In the genomic region with DNA sequence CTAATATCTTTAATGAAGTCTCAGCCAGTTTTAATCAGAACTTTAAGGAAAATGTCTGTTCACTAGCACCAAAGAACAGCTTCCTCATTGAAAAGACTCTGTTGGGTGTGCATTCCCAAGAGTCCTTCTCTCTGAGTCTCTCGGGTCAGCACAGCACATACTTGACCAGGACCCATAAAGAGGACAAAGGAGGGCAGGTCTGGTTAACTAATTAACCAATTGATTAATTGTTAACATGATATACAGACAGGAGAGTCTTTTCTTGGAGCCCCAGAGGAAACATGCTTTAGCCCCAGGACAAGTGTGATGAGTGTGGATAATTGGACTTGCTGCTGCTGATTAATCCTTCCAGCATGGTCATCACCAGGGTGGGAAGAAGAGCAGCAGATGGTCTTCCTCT, we compare ENCODE assay signal across 24 mouse cellular contexts.
DNase-seq lines count a peak whose midpoint lies in the region; ATAC-seq and TF ChIP-seq lines count a peak whose summit lies in the region.
"Had no signal": no experiment of that assay in that cellular context is flagged by ENCODE, and none has a peak within 500 bp of the region (broad histone marks: within the 10 kb centered on the region; RNA-seq: fewer than 3 reads in every experiment).

No protein-coding gene starts in this region.

- peak overlapping the region; percentile 60 for H3K27ac ChIP-seq in kidney, adult 2 months (ENCODE audit: insufficient read depth, low read depth, low read length)
- H3K27ac ChIP-seq in kidney, embryonic 15.5 days: peak overlapping the region; percentile 71
- H3K27ac ChIP-seq in hindbrain, embryonic 14.5 days: no peak overlapping the region
- H3K27ac ChIP-seq: embryonic facial prominence, embryonic 15.5 days; forebrain, embryonic 10.5 days; gastrocnemius, adult 2 months; heart, embryonic 10.5 days; hindbrain, embryonic 12.5 days had no signal

- peak; percentile 77 for ATAC-seq in kidney, embryonic 15.5 days (replicated peaks; ENCODE audit: low FRiP score)
- no peak for ATAC-seq in hindbrain, embryonic 14.5 days (ENCODE audit: low FRiP score)
- ATAC-seq: activated CD4-positive, CD25-positive, alpha-beta regulatory T cell, adult 4 months; forebrain, embryonic 14.5 days; Patski had no signal

- H3K36me3 ChIP-seq in kidney, adult 2 months (ENCODE audit: control insufficient read depth, insufficient read depth, low read length): no peaks in the 10 kb centered on the region
- no peaks in the 10 kb centered on the region for H3K36me3 ChIP-seq in kidney, embryonic 15.5 days
- H3K36me3 ChIP-seq in hindbrain, embryonic 14.5 days (replicated peaks; ENCODE audit: control insufficient read depth, insufficient read depth): no peaks in the 10 kb centered on the region
- H3K36me3 ChIP-seq: embryonic facial prominence, embryonic 15.5 days; forebrain, embryonic 10.5 days; heart, embryonic 10.5 days; hindbrain, embryonic 12.5 days had no signal

- H3K9me3 ChIP-seq in kidney, embryonic 15.5 days (replicated peaks): no peaks in the 10 kb centered on the region
- 0 out of 2 replicates have a peak, but pooled peaks cover 7% of the 10 kb centered on the region for H3K9me3 ChIP-seq in hindbrain, embryonic 14.5 days (ENCODE audit: control insufficient read depth, low read length)
- H3K9me3 ChIP-seq: embryonic facial prominence, embryonic 15.5 days; heart, embryonic 10.5 days; hindbrain, embryonic 12.5 days had no signal

- no peak overlapping the region for H3K4me2 ChIP-seq in kidney, embryonic 15.5 days
- H3K4me2 ChIP-seq in hindbrain, embryonic 14.5 days (replicated peaks): no peak overlapping the region
- H3K4me2 ChIP-seq: embryonic facial prominence, embryonic 15.5 days; hindbrain, embryonic 12.5 days had no signal

- WGBS in kidney, adult 2 months: 28% methylated on average over 1 of the region's 1 CpGs
- WGBS in kidney, embryonic 15.5 days: 46% methylated on average over 1 of the region's 1 CpGs
- WGBS in hindbrain, embryonic 14.5 days: 45% methylated on average over 1 of the region's 1 CpGs

- H3K4me3 ChIP-seq in kidney, adult 2 months (ENCODE audit: insufficient read depth, low read depth, low read length): no peak overlapping the region
- no peak overlapping the region for H3K4me3 ChIP-seq in kidney, embryonic 15.5 days (replicated peaks)
- H3K4me3 ChIP-seq in hindbrain, embryonic 14.5 days (replicated peaks; ENCODE audit: low read length): no peak overlapping the region
- H3K4me3 ChIP-seq: embryonic facial prominence, embryonic 15.5 days; erythroblast, embryonic 14.5 days; forebrain, embryonic 10.5 days; gastrocnemius, adult 2 months; heart, embryonic 10.5 days; hindbrain, embryonic 12.5 days had no signal

- DNase-seq in kidney, adult 11 months: peak; percentile 41
- DNase-seq in kidney, postnatal 4 days: no peak
- DNase-seq in kidney, adult 2 months: peak; percentile 85
- DNase-seq in kidney, postnatal 25 days: peak; percentile 11 to 45
- DNase-seq in hindbrain, embryonic 14.5 days (ENCODE audit: low spot score): no peak
- DNase-seq in left cerebral cortex, adult 11 months (ENCODE audit: low spot score): no peak
- no peak for DNase-seq in lung, postnatal 4 days
- DNase-seq: adrenal gland, postnatal 14 days; cerebellum, adult 18-20 months; cerebellum, adult 9-11 months; embryo, embryonic 11 days; gastrocnemius, adult 2 months; gastrocnemius, postnatal 25 days; heart, postnatal 10 days; heart, postnatal 4 days had no signal

- TF ChIP-seq POLR2A in kidney, adult 2 months (IDR thresholded peaks at IDR 0.05; ENCODE audit: low read depth, low read length): no peak

- H3K27me3 ChIP-seq in kidney, adult 2 months (replicated peaks; ENCODE audit: control insufficient read depth, insufficient read depth, low read length): no peaks in the 10 kb centered on the region
- no peaks in the 10 kb centered on the region for H3K27me3 ChIP-seq in kidney, embryonic 15.5 days
- no peaks in the 10 kb centered on the region for H3K27me3 ChIP-seq in hindbrain, embryonic 14.5 days (ENCODE audit: control insufficient read depth, insufficient read depth, low read length)
- H3K27me3 ChIP-seq: embryonic facial prominence, embryonic 15.5 days; Patski had no signal

- TF ChIP-seq CTCF in kidney, adult 2 months (conservative IDR thresholded peaks at IDR 0.05; ENCODE audit: insufficient read depth, insufficient read length, low read depth, low read length): no peak

- peaks cover 3% of the 10 kb centered on the region; the same call in 1 of the 2 replicates for H3K4me1 ChIP-seq in kidney, adult 2 months (ENCODE audit: control insufficient read depth, insufficient read depth, low read length)
- H3K4me1 ChIP-seq in kidney, embryonic 15.5 days: no peaks in the 10 kb centered on the region
- H3K4me1 ChIP-seq in hindbrain, embryonic 14.5 days (replicated peaks; ENCODE audit: control insufficient read depth, insufficient read depth, low read length): no peaks in the 10 kb centered on the region; the same call in 1 of the 2 replicates
- H3K4me1 ChIP-seq: embryonic facial prominence, embryonic 15.5 days; heart, embryonic 10.5 days had no signal

- H3K9ac ChIP-seq in kidney, embryonic 15.5 days: no peak overlapping the region
- H3K9ac ChIP-seq in hindbrain, embryonic 14.5 days: no peak overlapping the region
- H3K9ac ChIP-seq: embryonic facial prominence, embryonic 15.5 days; hindbrain, embryonic 12.5 days had no signal

Comparison
In these comparisons a context has a peak if more than half of its experiments do, and no peak if none do; other contexts are left out.
1. DNase-seq: peak in kidney, adult 11 months (single experiment), kidney, adult 2 months (single experiment) and kidney, postnatal 25 days (2 of 2); none in kidney, postnatal 4 days (0 of 2), hindbrain, embryonic 14.5 days (single experiment), left cerebral cortex, adult 11 months (single experiment) and lung, postnatal 4 days (0 of 2).